Mouse (Mus musculus) embryo, embryonic 9.5 days (tissue): ENCODE measurements around the gene Gtf3c1.

ENCODE experiments used
- DNase-seq: peaks from one replicate; pipeline ENCODE4 v3.0.0-alpha.2; 2017; ENCODE audit errors: extremely low spot score

Gtf3c1 gene

GRCm38 (mm10) chr7:125707186-125707585 is 394 bp downstream of the Gtf3c1 start:
- no peak for DNase-seq

GRCm38 (mm10) chr7:125702791-125703190 is 4.8 kb downstream of the Gtf3c1 start:
- DNase-seq: no peak

GRCm38 (mm10) chr7:125694056-125694455 is 13.5 kb downstream of the Gtf3c1 start:
- DNase-seq: no peak

GRCm38 (mm10) chr7:125690516-125690915 is 17.1 kb downstream of the Gtf3c1 start:
- DNase-seq: no peak

GRCm38 (mm10) chr7:125679936-125680335 is 27.6 kb downstream of the Gtf3c1 start:
- DNase-seq: no peak

- no peak for DNase-seq
These were observed 28.8 kb downstream of the Gtf3c1 start for GRCm38 (mm10) chr7:125678756-125679155.

- DNase-seq: peak; percentile 29
These were observed 32.7 kb downstream of the Gtf3c1 start for GRCm38 (mm10) chr7:125674916-125675315.

- no peak for DNase-seq
These were observed 36.2 kb downstream of the Gtf3c1 start for GRCm38 (mm10) chr7:125671396-125671795.

- no peak for DNase-seq
These were observed 36.7 kb downstream of the Gtf3c1 start for GRCm38 (mm10) chr7:125670865-125671264.

GRCm38 (mm10) chr7:125663654-125664053 is 43.9 kb downstream of the Gtf3c1 start:
- DNase-seq: no peak

- DNase-seq: no peak
These were observed 50.1 kb downstream of the Gtf3c1 start for GRCm38 (mm10) chr7:125657511-125657910.

- no peak for DNase-seq
These were observed 58.6 kb downstream of the Gtf3c1 start for GRCm38 (mm10) chr7:125649013-125649412.

- DNase-seq: no peak
These were observed 62.2 kb downstream of the Gtf3c1 start for GRCm38 (mm10) chr7:125645413-125645812.

GRCm38 (mm10) chr7:125643880-125644279 is 63.7 kb downstream of the Gtf3c1 start:
- no peak for DNase-seq

GRCm38 (mm10) chr7:125638870-125639386 is 68.7 kb downstream of the Gtf3c1 start:
- peak; percentile 51 for DNase-seq

GRCm38 (mm10) chr7:125638376-125638775 is 69.2 kb downstream of the Gtf3c1 start:
- no peak for DNase-seq

- DNase-seq: no peak
These were observed 70.1 kb downstream of the Gtf3c1 start for GRCm38 (mm10) chr7:125637220-125638140.

GRCm38 (mm10) chr7:125630989-125631388 is 76.6 kb downstream of the Gtf3c1 start:
- no peak for DNase-seq

GRCm38 (mm10) chr7:125630317-125630716 is 77.3 kb downstream of the Gtf3c1 start:
- DNase-seq: no peak

- no peak for DNase-seq
These were observed 81.8 kb downstream of the Gtf3c1 start for GRCm38 (mm10) chr7:125625829-125626228.

- DNase-seq: no peak
These were observed 82.4 kb downstream of the Gtf3c1 start for GRCm38 (mm10) chr7:125625219-125625618.

GRCm38 (mm10) chr7:125622741-125623685 is 84.6 kb downstream of the Gtf3c1 start:
- no peak for DNase-seq
